Mouse (Mus musculus): Measurements from ENCODE around the gene Dhx9.

GRCm38 (mm10) chr1:153424271-153424670 lies 63.2 kb downstream of the Dhx9 start:
- TF ChIP-seq CTCF (IDR thresholded peaks at IDR 0.05; ENCODE audit: extremely low read depth, insufficient read length, insufficient replicate concordance, low read depth, low read length) (no peak), POLR2A (IDR thresholded peaks at IDR 0.05; ENCODE audit: low read depth, low read length) (no peak)

Data from small intestine, adult 2 months (tissue).